Mouse (Mus musculus) MEL (cell line): ENCODE results near the gene Hps5. TPM values are rescaled to one million over a fixed set of nuclear protein-coding genes. Genes with fewer than 3 reads are reported as not detected.
"Not testable (repeated sequence)": the region's sequence is repeated elsewhere in the genome, so short reads cannot be mapped to it uniquely, and the experiment has no call there.

Source experiments
- DNase-seq: peaks from one replicate; pipeline ENCODE4 v3.0.0; 2011; ENCODE audit warnings: low read depth, low spot score
- H3K27ac ChIP-seq: 2 replicates; pipeline ENCODE4 v1.5.1; 2012; ENCODE audit warnings: low read depth, mild to moderate bottlenecking, control low read depth, low read length, moderate library complexity; ENCODE audit not compliant: control insufficient read depth
- H3K27me3 ChIP-seq, 2 experiments: fragments of 150-350 bp in 1 of 2; sonication (generic) in 1 of 2; 2 replicates each; pipeline ENCODE4 v1.6.1; 2012; ENCODE audit warnings: low read length in 2 of 2, mild to moderate bottlenecking in 2 of 2, improper control_type of control experiment in 1 of 2, moderate library complexity in 1 of 2; ENCODE audit not compliant: insufficient read depth in 2 of 2, control insufficient read depth in 1 of 2
- H3K36me3 ChIP-seq, 2 experiments: 2 replicates each; pipeline ENCODE4 v1.6.1; 2012 to 2014; ENCODE audit warnings: low read length in 2 of 2, improper control_type of control experiment in 1 of 2, inconsistent platforms in 1 of 2, mild to moderate bottlenecking in 1 of 2; ENCODE audit not compliant: insufficient read depth in 2 of 2, control insufficient read depth in 1 of 2
- H3K4me1 ChIP-seq, 2 experiments: fragments of 150-350 bp in 1 of 2; sonication (generic) in 1 of 2; 2 replicates each; pipeline ENCODE4 v1.6.1; 2012; ENCODE audit warnings: low read length in 2 of 2, improper control_type of control experiment in 1 of 2, mild to moderate bottlenecking in 1 of 2; ENCODE audit not compliant: insufficient read depth in 2 of 2, control insufficient read depth in 1 of 2
- H3K4me3 ChIP-seq, 2 experiments: fragments of 150-350 bp in 1 of 2; sonication (generic) in 1 of 2; 2 replicates each; pipeline ENCODE4 v1.5.1; 2012; ENCODE audit warnings: low read depth in 2 of 2, low read length in 2 of 2, mild to moderate bottlenecking in 2 of 2, moderate library complexity in 2 of 2, control low read depth in 1 of 2, improper control_type of control experiment in 1 of 2; ENCODE audit not compliant: control insufficient read depth in 1 of 2, insufficient read depth in 1 of 2
- H3K79me2 ChIP-seq: 2 replicates; pipeline ENCODE4 v1.6.1; 2012; ENCODE audit warnings: mild to moderate bottlenecking, low read length, moderate library complexity; ENCODE audit not compliant: control insufficient read depth, poor library complexity, insufficient read depth
- H3K9ac ChIP-seq: 2 replicates; pipeline ENCODE4 v1.6.1; 2012; ENCODE audit warnings: low read depth, mild to moderate bottlenecking, control low read depth, low read length, moderate library complexity; ENCODE audit not compliant: control insufficient read depth, poor library complexity, severe bottlenecking
- H3K9me3 ChIP-seq: fragments of 150-350 bp; sonication (generic); replicated peaks from 2 replicates; pipeline ENCODE4 v1.6.1; 2012; ENCODE audit warnings: mild to moderate bottlenecking, low read length, improper control_type of control experiment, moderate library complexity; ENCODE audit not compliant: insufficient read depth
- CHD2 ChIP-seq: IDR thresholded peaks from 2 replicates; pipeline ENCODE4 v1.6.1; 2011; ENCODE audit warnings: low read length, improper control_type of control experiment
- E2F4 ChIP-seq: IDR thresholded peaks from 2 replicates; pipeline ENCODE4 v1.6.1; 2011; ENCODE audit warnings: low read depth, low read length, improper control_type of control experiment, borderline replicate concordance
- EP300 ChIP-seq, 2 experiments: IDR thresholded peaks; 2 replicates each; pipeline ENCODE4 v1.6.1; 2011; ENCODE audit warnings: improper control_type of control experiment in 2 of 2, low read length in 2 of 2, low read depth in 1 of 2, mild to moderate bottlenecking in 1 of 2
- GABPA ChIP-seq: IDR thresholded peaks from 2 replicates; pipeline ENCODE4 v1.6.1; 2012; ENCODE audit warnings: low read depth, mild to moderate bottlenecking, inconsistent platforms, low read length, improper control_type of control experiment, moderate library complexity
- GATA1 ChIP-seq: IDR thresholded peaks from 2 replicates; pipeline ENCODE4 v1.6.1; 2011; ENCODE audit warnings: low read depth, low read length, improper control_type of control experiment
- MAFK ChIP-seq: IDR thresholded peaks from 2 replicates; pipeline ENCODE4 v1.6.1; 2011; ENCODE audit warnings: low read depth, mild to moderate bottlenecking, low read length, improper control_type of control experiment, borderline replicate concordance
- MAZ ChIP-seq: IDR thresholded peaks from 2 replicates; pipeline ENCODE4 v1.6.1; 2012; ENCODE audit warnings: low read depth, mild to moderate bottlenecking, inconsistent platforms, low read length, improper control_type of control experiment
- MXI1 ChIP-seq: IDR thresholded peaks from 2 replicates; pipeline ENCODE4 v1.6.1; 2011; ENCODE audit warnings: mild to moderate bottlenecking, low read depth, low read length, improper control_type of control experiment
- NELFE ChIP-seq: IDR thresholded peaks from 2 replicates; pipeline ENCODE4 v1.6.1; 2011; ENCODE audit warnings: low read depth, low read length, improper control_type of control experiment
- POLR2AphosphoS2 ChIP-seq: IDR thresholded peaks from 2 replicates; pipeline ENCODE4 v1.6.1; 2011; ENCODE audit warnings: low read length, improper control_type of control experiment
- RCOR1 ChIP-seq: IDR thresholded peaks from 2 replicates; pipeline ENCODE4 v1.6.1; 2012; ENCODE audit warnings: low read depth, mild to moderate bottlenecking, inconsistent platforms, low read length, improper control_type of control experiment
- TAL1 ChIP-seq: IDR thresholded peaks from 2 replicates; pipeline ENCODE4 v1.6.1; 2012; ENCODE audit warnings: mild to moderate bottlenecking, inconsistent platforms, low read length, moderate library complexity, mixed read lengths
- TBP ChIP-seq: IDR thresholded peaks from 2 replicates; pipeline ENCODE4 v1.8.0; 2011; ENCODE audit warnings: low read depth, low read length, improper control_type of control experiment
- UBTF ChIP-seq: IDR thresholded peaks from 2 replicates; pipeline ENCODE4 v1.6.1; 2012; ENCODE audit warnings: low read depth, mild to moderate bottlenecking, inconsistent platforms, low read length, improper control_type of control experiment, moderate library complexity, borderline replicate concordance; ENCODE audit not compliant: insufficient read depth
- ZC3H11A ChIP-seq: IDR thresholded peaks from 2 replicates; pipeline ENCODE4 v1.6.1; 2012; ENCODE audit warnings: low read depth, mild to moderate bottlenecking, inconsistent platforms, low read length, improper control_type of control experiment
- ZKSCAN1 ChIP-seq: IDR thresholded peaks from 2 replicates; pipeline ENCODE4 v1.6.1; 2012; ENCODE audit warnings: low read depth, mild to moderate bottlenecking, inconsistent platforms, low read length, improper control_type of control experiment, moderate library complexity
- ZMIZ1 ChIP-seq: IDR thresholded peaks from 2 replicates; pipeline ENCODE4 v1.6.1; 2012; ENCODE audit warnings: low read depth, mild to moderate bottlenecking, inconsistent platforms, low read length, improper control_type of control experiment, moderate library complexity
- polyA plus RNA-seq, 2 experiments: library from polyadenylated mRNA; stranded (reverse) in 1 of 2; unstranded in 1 of 2; fragments of >175 nt in 1 of 2; fragments of >200 nt in 1 of 2; gene quantifications; 2 replicates each; pipeline versions ENCODE4 v1.2.1 to v1.2.4; 2012; ENCODE audit warnings: low replicate concordance in 2 of 2, low read depth in 1 of 2; ENCODE audit not compliant: insufficient read length in 2 of 2, insufficient read depth in 1 of 2, missing spikeins in 1 of 2
- total RNA-seq: library from RNA; depleted of rRNA; stranded (reverse); fragments of 300-350 nt; gene quantifications from 2 replicates; pipeline ENCODE4 v1.2.3, GENCODE M21; 2012

Gene Hps5
- total and polyA plus RNA-seq, 3 experiments = 19.3 to 20.2 TPM; not detected in 1

- no peak overlapping the region for H3K9ac ChIP-seq
- peaks cover 8 to 21% of the 10 kb centered on the region in 2 experiments for H3K4me1 ChIP-seq
- H3K9me3 ChIP-seq = no peaks in the 10 kb centered on the region
- TF ChIP-seq GATA1 = no peak
- TF ChIP-seq TBP = no peak
- no peak for TF ChIP-seq UBTF
- no peak for TF ChIP-seq ZC3H11A
- TF ChIP-seq RCOR1 = no peak
- no peak for TF ChIP-seq ZMIZ1
- no peak for TF ChIP-seq POLR2AphosphoS2
- no peak for TF ChIP-seq ZKSCAN1
- no peak for TF ChIP-seq GABPA
- TF ChIP-seq TAL1 = no peak
- TF ChIP-seq NELFE = no peak
- no peak overlapping the region for H3K27ac ChIP-seq
- no peaks in the 10 kb centered on the region for H3K79me2 ChIP-seq
- no peak for DNase-seq
- H3K27me3 ChIP-seq = no peaks in the 10 kb centered on the region
- no peak overlapping the region for H3K4me3 ChIP-seq
- H3K36me3 ChIP-seq = peaks cover 8 to 10% of the 10 kb centered on the region in 2 experiments
Measured at GRCm38 (mm10) chr7:46827046-46827802, 31.4 kb upstream of the Hps5 start.

- not testable (repeated sequence) for H3K9me3 ChIP-seq, H3K79me2 ChIP-seq, H3K27me3 ChIP-seq, H3K4me3 ChIP-seq, H3K9ac ChIP-seq, DNase-seq, H3K27ac ChIP-seq, H3K4me1 ChIP-seq
- H3K36me3 ChIP-seq = peaks cover 0 to 37% of the 10 kb centered on the region in 2 experiments; a peak in 2 of 4 replicates
Measured at GRCm38 (mm10) chr7:46820876-46821632, 25.2 kb upstream of the Hps5 start.

- no peak overlapping the region for H3K4me3 ChIP-seq
- H3K27me3 ChIP-seq = no peaks in the 10 kb centered on the region
- H3K27ac ChIP-seq = no peak overlapping the region
- no peak overlapping the region for H3K9ac ChIP-seq
- H3K9me3 ChIP-seq = no peaks in the 10 kb centered on the region
- peaks cover 0 to 51% of the 10 kb centered on the region in 2 experiments; a peak in 2 of 4 replicates for H3K36me3 ChIP-seq
- no peak for DNase-seq
- H3K4me1 ChIP-seq = no peaks in the 10 kb centered on the region
- no peaks in the 10 kb centered on the region for H3K79me2 ChIP-seq
- TF ChIP-seq MAZ = no peak
- no peak for TF ChIP-seq E2F4
- no peak for TF ChIP-seq MXI1
- no peak for TF ChIP-seq MAFK
- no peak for TF ChIP-seq EP300 (IDR thresholded peaks at IDR 0.05; ENCODE audit: low read depth in 1 of 2, low read length in 2 of 2)
- TF ChIP-seq CHD2 = no peak
- no peak for TF ChIP-seq RCOR1
- TF ChIP-seq ZKSCAN1 = no peak
- TF ChIP-seq ZC3H11A = no peak
Measured at GRCm38 (mm10) chr7:46814012-46814411, 18.1 kb upstream of the Hps5 start.
